Mouse (Mus musculus): ENCODE measurements around the gene Supt6. TPM values are rescaled to one million over a fixed set of nuclear protein-coding genes. Genes with fewer than 3 reads are reported as not detected.
A peak's percentile ranks its signal among the peaks of the same experiment; 100 is the strongest.

Supt6 gene
- total and polyA plus RNA-seq, 2 experiments from 2014 or later = 19.4 to 37.6 TPM

- Histone ChIP-seq H3K9ac (replicated peaks; ENCODE audit: low read length, poor library complexity, severe bottlenecking) (peak overlapping the region; percentile 99), H3K27me3 (ENCODE audit: insufficient read depth, low read length) (no peaks in the 10 kb centered on the region), H3K27ac (ENCODE audit: low read depth, low read length) (peak overlapping the region; percentile 97), H3K9me3 (ENCODE audit: low read length) (no peaks in the 10 kb centered on the region), H3K4me3 (ENCODE audit: low read depth, low read length) (peak overlapping the region; percentile 96), H3K4me1 (ENCODE audit: insufficient read depth, low read length) (peaks cover 16% of the 10 kb centered on the region), H3K36me3 (ENCODE audit: insufficient read depth, low read length) (peaks cover 24% of the 10 kb centered on the region), H3K4me2 (ENCODE audit: low read depth, low read length, poor library complexity, severe bottlenecking) (peak overlapping the region; percentile 81)
- ATAC-seq (ENCODE audit: low FRiP score) = peak; percentile 0; the same call in 1 of the 2 replicates
- TF ChIP-seq CTCF (IDR thresholded peaks at IDR 0.05) = no peak
- WGBS = under 1% methylated on average over 14 of the region's 14 CpGs
- DNase-seq (ENCODE audit: low spot score) = peak; percentile 29
These were observed 81.2 kb downstream of the Supt6 start for GRCm38 (mm10) chr11:78164604-78164923.

GRCm38 (mm10) chr11:78163681-78164603, 81.8 kb downstream of the Supt6 start:
- H3K36me3 ChIP-seq (ENCODE audit: insufficient read depth, low read length) = peaks cover 25% of the 10 kb centered on the region
- peak overlapping the region; percentile 97 for H3K27ac ChIP-seq (ENCODE audit: low read depth, low read length)
- H3K4me3 ChIP-seq (ENCODE audit: low read depth, low read length) = peak overlapping the region; percentile 96
- H3K4me2 ChIP-seq (ENCODE audit: low read depth, low read length, poor library complexity, severe bottlenecking) = peak overlapping the region; percentile 81
- WGBS = under 1% methylated on average over 21 of the region's 22 CpGs
- H3K4me1 ChIP-seq (ENCODE audit: insufficient read depth, low read length) = peaks cover 16% of the 10 kb centered on the region
- ATAC-seq (ENCODE audit: low FRiP score) = peak; percentile 11; the same call in 1 of the 2 replicates
- DNase-seq (ENCODE audit: low spot score) = peak; percentile 75
- peak overlapping the region; percentile 99 for H3K9ac ChIP-seq (replicated peaks; ENCODE audit: low read length, poor library complexity, severe bottlenecking)
- no peaks in the 10 kb centered on the region for H3K9me3 ChIP-seq (ENCODE audit: low read length)
- H3K27me3 ChIP-seq (ENCODE audit: insufficient read depth, low read length) = no peaks in the 10 kb centered on the region
- no peak for TF ChIP-seq CTCF (IDR thresholded peaks at IDR 0.05)

- peak overlapping the region; percentile 97 for H3K27ac ChIP-seq (ENCODE audit: low read depth, low read length)
- H3K4me3 ChIP-seq (ENCODE audit: low read depth, low read length) = peak overlapping the region; percentile 96
- no peak for TF ChIP-seq CTCF (IDR thresholded peaks at IDR 0.05)
- H3K36me3 ChIP-seq (ENCODE audit: insufficient read depth, low read length) = peaks cover 34% of the 10 kb centered on the region
- peaks cover 16% of the 10 kb centered on the region for H3K4me1 ChIP-seq (ENCODE audit: insufficient read depth, low read length)
- peak overlapping the region; percentile 81 for H3K4me2 ChIP-seq (ENCODE audit: low read depth, low read length, poor library complexity, severe bottlenecking)
- WGBS = 84% methylated on average over 2 of the region's 2 CpGs
- peak overlapping the region; percentile 99 for H3K9ac ChIP-seq (replicated peaks; ENCODE audit: low read length, poor library complexity, severe bottlenecking)
- DNase-seq (ENCODE audit: low spot score) = no peak
- H3K9me3 ChIP-seq (ENCODE audit: low read length) = no peaks in the 10 kb centered on the region
- H3K27me3 ChIP-seq (ENCODE audit: insufficient read depth, low read length) = no peaks in the 10 kb centered on the region
- no peak for ATAC-seq (ENCODE audit: low FRiP score)
These were observed 82.7 kb downstream of the Supt6 start for GRCm38 (mm10) chr11:78163045-78163444.

- Histone ChIP-seq H3K27ac (ENCODE audit: low read depth, low read length) (peak overlapping the region; percentile 97), H3K36me3 (ENCODE audit: insufficient read depth, low read length) (peaks cover 38% of the 10 kb centered on the region), H3K4me2 (ENCODE audit: low read depth, low read length, poor library complexity, severe bottlenecking) (peak overlapping the region; percentile 81), H3K4me1 (ENCODE audit: insufficient read depth, low read length) (peaks cover 16% of the 10 kb centered on the region), H3K27me3 (ENCODE audit: insufficient read depth, low read length) (no peaks in the 10 kb centered on the region), H3K9me3 (ENCODE audit: low read length) (no peaks in the 10 kb centered on the region), H3K4me3 (ENCODE audit: low read depth, low read length) (no peak overlapping the region), H3K9ac (replicated peaks; ENCODE audit: low read length, poor library complexity, severe bottlenecking) (no peak overlapping the region; the same call in 1 of the 2 replicates)
- TF ChIP-seq CTCF (IDR thresholded peaks at IDR 0.05) = no peak
- WGBS = 25% methylated on average over 6 of the region's 6 CpGs
- no peak for ATAC-seq (ENCODE audit: low FRiP score)
- DNase-seq (ENCODE audit: low spot score) = peak; percentile 77
These were observed 83.3 kb downstream of the Supt6 start for GRCm38 (mm10) chr11:78162504-78162903.

GRCm38 (mm10) chr11:78161968-78162367, 83.8 kb downstream of the Supt6 start:
- ATAC-seq (ENCODE audit: low FRiP score) (no peak), DNase-seq (ENCODE audit: low spot score) (peak; percentile 61)
- peaks cover 39% of the 10 kb centered on the region for H3K36me3 ChIP-seq (ENCODE audit: insufficient read depth, low read length)
- H3K4me2 ChIP-seq (ENCODE audit: low read depth, low read length, poor library complexity, severe bottlenecking) = peak overlapping the region; percentile 81
- H3K27me3 ChIP-seq (ENCODE audit: insufficient read depth, low read length) = no peaks in the 10 kb centered on the region
- H3K4me1 ChIP-seq (ENCODE audit: insufficient read depth, low read length) = peaks cover 16% of the 10 kb centered on the region
- TF ChIP-seq CTCF (IDR thresholded peaks at IDR 0.05) = no peak
- no peak overlapping the region for H3K4me3 ChIP-seq (ENCODE audit: low read depth, low read length)
- H3K27ac ChIP-seq (ENCODE audit: low read depth, low read length) = peak overlapping the region; percentile 97; the same call in 1 of the 2 replicates
- no peak overlapping the region for H3K9ac ChIP-seq (replicated peaks; ENCODE audit: low read length, poor library complexity, severe bottlenecking)
- no peaks in the 10 kb centered on the region for H3K9me3 ChIP-seq (ENCODE audit: low read length)
- WGBS = 55% methylated on average over 4 of the region's 4 CpGs

- peak overlapping the region; percentile 51; the same call in 1 of the 2 replicates for H3K27ac ChIP-seq (ENCODE audit: low read depth, low read length)
- no peak overlapping the region for H3K9ac ChIP-seq (replicated peaks; ENCODE audit: low read length, poor library complexity, severe bottlenecking)
- H3K36me3 ChIP-seq (ENCODE audit: insufficient read depth, low read length) = peaks cover 39% of the 10 kb centered on the region
- H3K27me3 ChIP-seq (ENCODE audit: insufficient read depth, low read length) = no peaks in the 10 kb centered on the region
- 88% methylated on average over 14 of the region's 14 CpGs for WGBS
- H3K4me2 ChIP-seq (ENCODE audit: low read depth, low read length, poor library complexity, severe bottlenecking) = no peak overlapping the region
- H3K9me3 ChIP-seq (ENCODE audit: low read length) = no peaks in the 10 kb centered on the region
- TF ChIP-seq CTCF (IDR thresholded peaks at IDR 0.05) = no peak
- DNase-seq (ENCODE audit: low spot score) (no peak), ATAC-seq (ENCODE audit: low FRiP score) (no peak)
- peaks cover 14% of the 10 kb centered on the region for H3K4me1 ChIP-seq (ENCODE audit: insufficient read depth, low read length)
- no peak overlapping the region for H3K4me3 ChIP-seq (ENCODE audit: low read depth, low read length)
These were observed 84.6 kb downstream of the Supt6 start for GRCm38 (mm10) chr11:78161169-78161568.
